Mouse (Mus musculus) forebrain, embryonic 11.5 days (tissue): Measurements from ENCODE around the gene Trpv3. TPM values are rescaled to one million over a fixed set of nuclear protein-coding genes. Genes with fewer than 3 reads are reported as not detected.

ENCODE experiments used
- polyA plus RNA-seq: library from polyadenylated mRNA; unstranded; fragments of >200 nt; fragmentation: Nextera tagmentation; extraction: Ambion mirVana; gene quantifications from 2 replicates; pipeline ENCODE4 v1.2.1, GENCODE M21; 2014

Trpv3 gene
- polyA plus RNA-seq, 1 experiment from 2014 or later: not detected

Other genes starting within 250 kb of the Trpv3 start
- 4.7 and 5.2 TPM in 2 replicates for gene Camkk1, start 248.4 kb upstream of the Trpv3 start, polyA plus RNA-seq
- gene Ncbp3, start 219.6 kb upstream of the Trpv3 start, polyA plus RNA-seq: 12.6 and 13.2 TPM in 2 replicates
- 0.36 and 0.64 TPM in 2 replicates for gene Itgae, start 176.8 kb upstream of the Trpv3 start, polyA plus RNA-seq
- gene Haspin, start 129.1 kb upstream of the Trpv3 start, polyA plus RNA-seq: 22.0 and 23.6 TPM in 2 replicates
- 0.12 TPM in 1 of 2 replicates, not detected in the other for gene P2rx5, start 107.0 kb upstream of the Trpv3 start, polyA plus RNA-seq
- 122 and 135 TPM in 2 replicates for gene Emc6, start 90.4 kb upstream of the Trpv3 start, polyA plus RNA-seq
- 157 and 171 TPM in 2 replicates for gene Tax1bp3, start 90.3 kb upstream of the Trpv3 start, polyA plus RNA-seq
- 19.7 and 19.8 TPM in 2 replicates for gene Ctns, start 68.3 kb upstream of the Trpv3 start, polyA plus RNA-seq
- 0.72 and 1.0 TPM in 2 replicates for gene Shpk, start 67.9 kb upstream of the Trpv3 start, polyA plus RNA-seq
- not detected in 2 replicates for gene Trpv1, start 33.1 kb upstream of the Trpv3 start, polyA plus RNA-seq
- 0.12 TPM in 1 of 2 replicates, not detected in the other for gene Aspa, start 62.2 kb downstream of the Trpv3 start, polyA plus RNA-seq
- gene Gm49340, start 62.4 kb downstream of the Trpv3 start, polyA plus RNA-seq: not detected in 2 replicates
- not detected in 2 replicates for gene Spata22, start 62.4 kb downstream of the Trpv3 start, polyA plus RNA-seq
- not detected in 2 replicates for gene Olfr20, start 83.4 kb downstream of the Trpv3 start, polyA plus RNA-seq
- not detected in 2 replicates for gene Olfr376, start 103.9 kb downstream of the Trpv3 start, polyA plus RNA-seq
- not detected in 2 replicates for gene Olfr1, start 132.2 kb downstream of the Trpv3 start, polyA plus RNA-seq
- not detected in 2 replicates for gene Olfr378, start 161.1 kb downstream of the Trpv3 start, polyA plus RNA-seq
- not detected in 2 replicates for gene Olfr380, start 190.1 kb downstream of the Trpv3 start, polyA plus RNA-seq
- not detected in 2 replicates for gene Olfr381, start 224.2 kb downstream of the Trpv3 start, polyA plus RNA-seq
- not detected in 2 replicates for gene Olfr382, start 249.8 kb downstream of the Trpv3 start, polyA plus RNA-seq